Mouse (Mus musculus) kidney, postnatal 10 days (tissue): ENCODE measurements at regions not wholly inside any gene's neighbourhood (a gene's known extent, or its start where the extent isn't known, plus 50 kb on each side); places are given as distances from the start of the nearest gene placed in this dataset.

Source experiments
- DNase-seq: peaks from one replicate; pipeline ENCODE4 v3.0.0; 2021; ENCODE audit warnings: mixed read lengths

DNA sequence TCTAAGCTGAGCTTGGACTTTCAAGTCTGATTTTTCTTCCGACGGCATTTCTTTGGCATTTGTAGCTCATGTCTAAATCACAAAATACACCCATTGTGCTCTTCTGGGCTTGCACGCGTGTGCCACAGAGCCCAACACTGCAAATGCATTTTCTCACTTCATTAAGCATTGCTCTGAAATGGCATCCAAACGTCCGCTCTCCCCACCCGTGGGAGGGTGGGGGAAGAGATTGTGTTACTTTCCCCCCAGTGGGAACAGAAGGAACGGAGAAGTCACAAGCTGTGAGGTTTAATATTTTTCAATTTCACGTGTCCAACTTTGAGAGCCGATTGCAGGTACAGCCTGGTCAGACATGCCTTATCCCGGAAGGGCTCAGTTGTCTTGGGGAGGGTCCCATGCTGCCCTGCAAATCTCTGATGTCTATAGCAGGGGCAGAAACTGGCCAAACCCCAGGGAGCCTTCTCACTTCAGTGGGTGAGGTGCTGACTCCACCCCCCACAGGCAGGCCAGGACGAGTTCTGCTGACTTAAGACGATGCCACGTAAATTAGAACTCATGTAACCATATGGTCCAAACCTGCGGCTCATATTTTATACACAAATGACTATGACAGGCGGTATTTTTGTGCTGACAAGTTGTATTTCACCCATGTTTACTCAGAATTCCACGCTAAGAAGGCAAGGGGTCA is 371.5 kb upstream of the Nfe2l3 start:
- DNase-seq, result no peak

DNA sequence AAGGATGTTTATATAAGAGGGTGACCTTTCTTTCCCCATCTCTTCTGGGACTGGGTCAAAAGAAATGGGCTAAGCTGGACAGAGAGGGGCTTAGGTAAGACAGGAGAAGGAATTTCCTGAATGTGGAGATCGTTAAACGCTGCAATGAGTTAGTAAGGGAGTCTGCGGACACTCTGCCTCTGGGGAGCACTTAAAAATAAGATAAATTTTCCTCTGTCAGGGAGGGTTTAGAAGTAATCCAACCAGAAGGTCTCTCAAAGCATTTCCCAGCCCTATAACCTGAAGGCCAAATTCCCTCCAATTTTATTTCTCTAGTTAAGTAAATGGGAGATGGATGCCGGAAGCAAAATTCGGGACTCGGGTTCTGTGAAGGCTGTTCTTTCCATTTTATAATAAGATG is 367.3 kb upstream of the Nfe2l3 start:
- no peak for DNase-seq

DNA sequence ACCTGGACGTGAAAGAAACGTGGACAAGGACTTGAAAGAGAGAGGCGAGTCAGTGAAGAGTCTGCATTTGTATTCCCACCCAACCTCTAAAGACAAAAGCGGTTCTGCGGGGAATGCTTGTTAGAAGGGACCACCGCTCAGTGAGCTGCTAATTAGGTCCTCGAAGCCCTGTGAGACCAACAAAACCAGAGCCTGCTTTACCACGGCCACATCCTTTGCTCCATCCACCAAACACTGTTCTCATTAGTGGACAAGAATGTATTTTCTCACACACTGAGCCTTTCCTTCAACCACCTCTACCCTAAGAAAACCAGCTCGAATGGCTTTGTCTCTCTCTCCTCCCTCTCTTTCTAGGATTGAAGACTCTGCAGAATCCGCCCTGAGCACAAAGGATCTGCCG is 365.1 kb upstream of the Nfe2l3 start:
- no peak for DNase-seq

DNA sequence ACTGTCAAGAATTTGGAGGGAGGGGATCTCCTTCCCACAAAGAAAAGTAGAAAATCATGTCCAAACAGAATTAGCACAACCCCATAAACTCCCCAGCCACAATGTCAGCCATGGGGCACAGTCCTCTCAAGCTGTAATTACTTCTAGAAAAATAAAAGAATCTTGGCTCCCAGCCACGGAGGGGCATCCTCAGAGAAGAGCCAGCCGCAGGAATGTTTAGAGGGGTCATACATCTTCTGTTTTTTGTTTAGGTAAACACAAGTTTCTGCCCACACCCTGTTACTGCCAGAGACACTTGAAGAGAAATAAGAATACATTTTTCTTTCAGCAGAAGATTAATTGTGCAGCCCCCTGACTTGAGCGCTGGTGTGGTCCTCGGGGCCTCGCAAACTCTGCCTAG is 362.5 kb upstream of the Nfe2l3 start:
- DNase-seq, result no peak

DNA sequence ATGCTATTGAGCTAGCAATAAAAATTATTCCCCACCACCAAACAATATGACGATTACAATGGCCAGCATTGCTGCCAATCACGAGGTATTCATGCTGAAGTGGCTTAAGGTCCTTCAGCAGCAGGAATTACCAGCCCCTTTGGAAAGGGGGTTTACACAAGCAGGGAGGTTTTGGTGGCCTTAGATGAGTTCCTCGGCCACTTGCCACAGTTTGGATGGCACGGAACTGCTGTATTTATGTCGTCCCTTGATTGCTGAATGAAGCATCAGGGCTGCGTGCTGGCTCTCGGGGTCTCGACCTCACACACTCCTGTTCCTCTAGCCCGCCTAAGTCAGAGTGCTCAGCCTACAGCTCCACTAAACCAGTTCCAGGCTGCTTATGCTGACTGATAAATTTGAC is 361.2 kb upstream of the Nfe2l3 start:
- no peak for DNase-seq

DNA sequence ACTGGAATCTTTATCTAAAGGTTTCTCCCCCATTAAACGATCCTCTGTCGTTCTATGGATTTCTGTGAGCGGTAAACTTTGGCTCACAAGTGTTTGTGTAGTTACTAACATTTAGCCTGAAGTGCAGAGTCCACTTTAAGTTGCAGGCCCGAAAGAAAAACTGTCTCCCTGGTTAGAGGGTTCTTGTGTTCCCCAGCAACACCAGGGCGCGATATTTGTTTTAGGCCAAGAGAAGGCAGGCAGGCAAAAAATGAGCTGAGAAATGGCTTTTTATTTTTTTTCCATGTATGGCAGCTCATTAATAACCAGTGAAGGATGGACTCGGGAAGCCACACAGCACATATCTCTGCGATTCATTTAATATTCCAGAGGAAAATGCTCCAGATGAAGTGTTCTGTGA is 357.4 kb upstream of the Nfe2l3 start:
- DNase-seq, result no peak

DNA sequence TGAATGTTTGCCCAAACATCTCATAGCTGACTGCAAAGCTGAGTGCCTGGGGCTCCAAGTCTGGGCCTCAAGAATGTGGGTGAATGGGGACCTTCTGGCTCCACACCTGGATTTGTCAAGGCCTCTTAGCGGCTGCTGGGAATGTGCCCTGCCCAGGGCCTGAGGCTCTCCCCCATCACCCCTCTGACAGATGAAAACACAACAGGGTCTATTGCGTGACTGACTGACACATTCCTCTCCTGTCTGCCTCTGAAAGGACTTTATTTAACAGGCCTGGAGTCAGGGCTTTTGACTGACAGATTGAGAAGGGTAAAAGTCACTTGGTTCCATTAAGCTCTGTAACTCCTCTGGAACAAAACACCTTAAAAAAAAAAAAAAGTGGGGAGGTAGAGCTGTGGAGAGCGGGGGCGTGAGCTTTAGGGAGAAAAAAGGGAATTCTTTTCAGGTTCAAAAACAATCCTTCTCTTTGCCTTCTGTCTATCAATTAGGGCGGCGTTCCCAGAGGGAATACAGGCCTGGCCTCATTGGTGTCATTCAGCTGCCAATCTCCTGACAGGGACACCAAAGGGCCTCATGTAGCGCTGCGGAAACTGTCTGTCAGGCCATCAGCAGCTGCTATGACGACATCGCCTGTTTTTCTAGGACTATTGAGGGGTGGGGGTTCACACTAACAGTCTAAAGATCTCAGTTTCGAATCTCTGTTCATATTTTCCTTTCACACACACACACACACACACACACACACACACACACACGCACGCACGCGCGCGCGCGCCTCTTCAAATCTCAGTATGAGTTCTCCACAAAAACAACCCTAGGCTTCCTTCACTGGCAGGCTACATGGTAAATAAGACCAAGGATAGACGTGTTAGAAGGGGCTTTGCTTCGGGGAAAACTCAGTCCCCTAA is 355.4 kb upstream of the Nfe2l3 start:
- peak; percentile 20 for DNase-seq

DNA sequence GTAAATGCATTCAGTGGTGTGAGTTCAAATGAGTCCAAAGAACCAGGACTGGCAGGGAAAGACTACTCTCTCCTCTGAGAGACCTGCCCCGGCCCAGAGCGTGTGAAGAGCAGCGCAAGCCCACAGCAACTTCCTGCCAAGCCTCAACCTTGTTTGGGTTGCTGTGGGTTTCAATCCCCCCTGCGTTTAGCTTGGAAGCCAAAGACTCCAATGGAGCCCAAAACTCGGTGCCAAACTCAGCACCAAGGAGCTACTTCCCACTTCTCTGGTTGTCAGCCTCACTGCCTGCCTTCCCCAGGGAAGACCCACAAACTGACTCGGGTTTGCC is 354.7 kb upstream of the Nfe2l3 start:
- no peak for DNase-seq

DNA sequence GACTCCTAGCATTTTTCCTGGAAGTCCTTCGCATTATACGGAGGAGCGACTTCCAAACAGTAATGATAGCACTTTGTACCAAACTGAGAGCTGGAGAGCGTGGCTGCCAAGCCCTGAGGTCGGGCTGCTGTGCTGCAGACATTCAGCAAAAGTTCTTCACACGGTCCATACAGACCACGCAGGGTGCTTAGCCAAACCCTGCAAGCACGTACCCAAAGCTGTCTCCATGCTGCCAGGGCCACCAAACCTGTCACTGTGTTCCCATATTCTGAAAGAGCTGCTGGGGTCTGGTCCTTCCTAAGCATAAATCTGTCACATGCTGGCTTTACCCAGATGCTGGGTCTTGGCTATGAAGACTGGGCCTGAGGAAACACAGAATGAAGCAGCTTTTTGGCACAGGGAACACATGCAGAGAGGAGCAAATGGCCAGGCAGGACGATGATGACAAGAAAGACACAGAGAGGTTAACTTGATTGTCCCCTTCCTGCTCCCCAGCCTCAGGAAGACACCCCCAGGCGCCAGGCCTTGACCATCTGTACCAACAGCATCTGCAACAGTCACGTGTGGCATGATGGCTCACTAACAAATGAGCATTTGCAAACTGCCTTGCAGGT is 354.0 kb upstream of the Nfe2l3 start:
- no peak for DNase-seq

DNA sequence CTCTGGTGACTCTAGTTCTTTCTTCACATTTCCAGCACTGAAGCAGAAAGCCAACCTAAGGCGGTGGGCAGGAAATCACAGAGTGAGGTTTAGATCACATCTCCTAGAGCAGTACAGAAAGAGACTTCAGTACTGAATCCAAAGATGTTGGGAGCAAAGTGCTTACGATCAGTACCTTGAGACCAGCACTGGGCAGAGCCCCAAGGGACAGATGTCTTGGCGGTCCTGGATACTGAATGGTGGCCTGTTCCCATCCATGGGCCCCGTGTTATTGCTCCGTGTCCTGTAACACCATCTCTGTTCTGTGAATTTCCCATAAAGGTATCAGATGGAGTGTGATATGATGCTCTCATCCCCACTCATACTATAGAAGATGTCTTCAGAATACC is 353.5 kb upstream of the Nfe2l3 start:
- DNase-seq, result no peak

DNA sequence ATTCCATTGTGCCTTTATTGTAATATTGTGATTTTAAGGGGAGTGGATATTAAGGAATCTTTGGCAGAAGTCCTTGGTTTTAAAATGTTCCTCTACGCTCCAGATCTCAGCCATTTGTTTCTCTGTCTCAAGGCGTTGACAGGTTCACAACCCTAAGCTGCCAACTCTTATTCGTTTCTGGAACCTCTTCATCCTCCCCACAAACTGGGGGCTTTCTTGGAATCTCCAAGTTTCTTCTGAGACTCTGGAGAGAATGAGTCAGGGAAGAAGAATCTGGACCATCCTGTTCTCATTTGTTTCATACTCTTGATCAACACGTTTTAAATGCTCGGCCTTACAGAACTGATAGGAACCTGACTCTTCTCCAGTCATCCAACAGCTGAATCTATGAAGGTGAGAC is 351.4 kb upstream of the Nfe2l3 start:
- DNase-seq, result no peak

DNA sequence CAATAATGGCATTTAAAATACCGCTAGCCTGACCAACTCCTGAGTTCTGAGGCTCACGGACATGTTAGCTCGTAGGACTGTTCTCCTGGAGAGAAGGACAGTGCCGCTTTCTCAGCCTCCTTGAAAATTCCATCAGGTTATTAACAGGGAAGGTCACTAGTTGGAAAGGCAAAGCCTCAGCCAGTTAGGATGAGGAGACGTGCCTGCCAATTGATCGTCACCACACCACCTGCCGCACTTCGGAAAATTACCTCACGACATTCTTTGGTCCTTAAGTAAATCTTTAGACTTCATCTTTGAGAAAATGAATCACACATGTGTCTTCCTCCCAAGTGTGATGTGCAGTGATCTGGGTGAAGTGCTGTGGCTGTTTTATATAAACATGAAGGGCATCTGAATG is 347.8 kb upstream of the Nfe2l3 start:
- no peak for DNase-seq

DNA sequence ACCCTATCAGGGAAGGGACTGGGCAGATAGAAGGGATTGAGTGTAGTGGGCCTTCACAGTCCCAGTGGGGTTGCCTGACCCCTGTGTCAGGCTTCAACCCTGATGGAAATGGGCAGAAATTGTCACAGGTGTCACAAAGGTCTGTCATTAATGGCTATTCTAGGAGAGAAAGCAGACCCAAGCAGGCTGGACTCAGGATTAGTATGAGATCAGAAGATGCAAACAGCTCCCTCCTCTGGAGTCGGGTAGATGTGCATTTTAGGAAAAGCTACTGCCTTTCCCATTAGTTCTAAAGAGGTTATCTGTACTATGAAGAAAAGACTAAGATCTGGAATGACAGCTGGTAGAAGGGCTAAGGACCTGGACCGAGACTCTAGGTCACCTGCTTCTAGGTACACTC is 346.9 kb upstream of the Nfe2l3 start:
- DNase-seq, result no peak

DNA sequence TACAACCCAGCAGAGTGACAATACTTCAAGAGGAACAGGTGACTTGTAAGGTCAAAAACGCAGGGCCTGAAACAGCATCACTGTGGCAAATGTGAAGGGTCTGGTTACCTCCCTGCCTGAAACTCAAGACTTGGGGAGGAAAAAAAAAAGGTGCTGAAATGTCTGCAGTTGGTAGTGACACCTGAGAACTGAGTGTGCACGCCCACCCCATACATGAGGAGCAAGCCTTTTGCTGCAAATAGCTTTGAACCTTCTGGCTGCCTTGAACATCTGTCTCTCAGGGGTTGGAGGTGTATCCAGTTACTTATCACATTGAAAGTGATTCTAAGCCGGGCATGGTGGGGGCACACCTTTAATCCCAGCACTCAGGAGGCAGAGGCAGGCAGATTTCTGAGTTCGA is 346.1 kb upstream of the Nfe2l3 start:
- DNase-seq, result no peak

DNA sequence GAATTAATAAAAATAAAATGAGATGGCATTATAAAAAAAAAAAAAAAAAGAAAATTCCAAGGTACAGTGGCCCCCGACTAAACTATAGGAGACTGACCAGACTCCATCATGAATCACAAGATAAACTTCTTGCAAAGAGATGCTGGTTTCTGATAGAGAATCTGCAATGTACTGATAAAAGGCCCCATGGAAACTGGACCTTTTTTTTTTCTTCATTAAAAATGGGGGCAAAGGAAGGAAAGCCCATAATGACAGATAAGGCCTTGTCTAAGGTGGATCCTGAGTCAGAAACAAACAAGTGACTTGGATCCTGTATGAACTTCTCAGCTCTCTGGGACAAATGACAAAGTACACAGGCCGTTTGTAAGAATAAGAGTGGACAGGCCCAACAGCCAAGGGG is 344.7 kb upstream of the Nfe2l3 start:
- DNase-seq, result no peak

DNA sequence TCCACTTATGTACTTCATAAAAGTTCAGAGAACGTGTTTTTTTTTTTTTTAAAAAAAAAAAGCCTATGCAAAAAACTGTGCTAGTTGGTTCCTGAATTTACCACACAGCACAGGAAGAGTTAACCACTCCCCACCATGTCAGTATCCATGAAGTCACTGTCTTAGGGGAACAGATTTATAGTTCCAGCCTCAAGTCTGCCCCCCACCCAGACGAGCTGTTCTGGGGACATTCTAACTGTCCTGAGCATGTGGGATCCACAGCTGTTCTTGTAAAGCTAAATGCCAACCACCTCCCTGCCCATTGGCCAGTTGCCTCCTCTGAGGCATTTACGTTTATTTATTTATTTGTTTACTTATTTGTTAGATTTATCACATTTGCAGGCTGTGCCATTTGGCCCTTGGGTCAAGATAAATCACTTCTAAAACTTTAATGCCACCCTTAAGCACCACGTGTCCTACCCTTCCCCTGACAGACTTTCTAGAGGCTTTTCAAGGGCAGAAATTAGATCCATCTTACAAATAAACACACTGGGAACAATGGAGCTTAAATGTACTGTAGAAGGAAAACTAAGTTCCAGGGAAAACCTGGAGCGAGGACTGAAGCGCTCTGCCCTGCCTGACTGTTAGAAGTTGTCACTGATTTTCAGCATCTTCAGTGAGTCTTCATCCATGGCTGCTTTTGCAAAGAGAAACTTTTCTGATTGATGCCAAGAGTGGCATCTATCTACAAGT is 343.7 kb upstream of the Nfe2l3 start:
- no peak for DNase-seq

DNA sequence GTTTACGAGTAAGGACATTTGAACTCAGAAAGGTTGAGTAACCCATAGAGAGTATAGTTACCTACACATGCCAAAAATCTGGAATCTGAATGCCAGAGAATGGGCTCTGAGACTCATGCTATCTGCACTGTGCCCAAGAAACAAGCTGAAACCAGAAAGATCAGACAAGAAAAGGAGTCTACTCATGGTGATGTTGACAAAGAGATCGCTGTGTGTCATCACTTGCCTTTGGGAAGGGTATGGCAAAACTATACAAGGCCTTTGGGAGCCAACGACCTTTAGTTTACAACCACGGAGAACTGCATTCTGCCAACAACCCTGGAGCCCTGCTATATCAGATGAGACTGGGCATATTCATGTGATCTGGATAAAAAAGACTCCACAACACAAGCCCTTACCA is 339.3 kb upstream of the Nfe2l3 start:
- no peak for DNase-seq

DNA sequence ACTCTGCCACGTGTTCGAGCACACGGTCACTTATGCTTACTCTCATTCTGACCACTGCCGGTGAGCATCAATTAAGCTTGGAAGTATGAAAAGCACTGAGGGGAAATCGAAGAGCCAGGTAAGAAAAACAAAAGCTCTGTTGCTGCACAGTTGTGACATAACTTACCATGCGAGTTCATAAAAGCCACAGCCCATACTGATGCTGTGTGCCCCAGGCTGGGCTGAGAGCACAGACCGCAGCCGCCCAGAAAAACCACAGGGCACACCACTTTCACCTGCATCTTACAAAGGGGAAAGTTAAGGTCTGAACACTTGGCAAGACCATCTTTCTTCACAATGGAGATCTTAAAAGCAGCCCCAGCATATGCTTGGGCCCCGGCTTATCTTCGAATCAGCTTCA is 338.2 kb upstream of the Nfe2l3 start:
- DNase-seq, result no peak

DNA sequence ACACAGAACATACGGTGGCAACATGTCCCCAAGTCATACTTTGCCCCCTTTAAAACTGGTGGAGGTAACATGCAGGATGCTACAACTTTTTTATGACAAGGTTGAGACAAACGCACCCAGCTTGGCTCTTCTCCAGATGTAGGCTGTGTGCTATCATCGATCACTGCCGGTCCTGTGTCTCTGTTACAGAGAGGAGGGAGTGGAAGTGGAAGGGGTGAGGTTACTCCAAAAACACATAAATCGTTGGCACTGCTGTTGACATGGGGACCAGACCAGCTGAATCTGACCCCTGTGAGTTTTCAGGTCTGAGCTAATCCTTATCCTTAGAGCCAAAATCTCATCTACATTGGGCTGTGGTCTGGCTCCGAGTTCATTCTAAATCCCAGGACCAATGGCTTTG is 335.0 kb upstream of the Nfe2l3 start:
- no peak for DNase-seq

DNA sequence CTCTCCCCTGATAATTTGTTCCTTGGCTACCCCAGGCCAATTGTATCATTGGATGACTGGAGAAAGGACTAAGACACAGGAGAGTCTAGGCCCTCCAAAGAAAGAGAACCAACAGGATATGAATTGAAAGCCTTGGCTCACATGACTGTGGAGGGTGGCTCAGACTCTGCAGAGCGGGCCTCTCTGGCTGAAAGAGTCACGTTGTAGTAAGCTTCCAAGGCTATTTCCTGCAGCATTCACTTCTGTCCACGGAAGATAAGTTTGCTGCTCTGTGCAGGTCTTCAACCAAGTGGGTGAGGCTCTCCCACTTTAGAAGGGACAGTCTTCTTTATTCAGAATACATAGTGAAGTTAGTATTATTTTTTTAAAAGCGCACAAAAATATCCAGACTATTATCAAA is 332.1 kb upstream of the Nfe2l3 start:
- no peak for DNase-seq

DNA sequence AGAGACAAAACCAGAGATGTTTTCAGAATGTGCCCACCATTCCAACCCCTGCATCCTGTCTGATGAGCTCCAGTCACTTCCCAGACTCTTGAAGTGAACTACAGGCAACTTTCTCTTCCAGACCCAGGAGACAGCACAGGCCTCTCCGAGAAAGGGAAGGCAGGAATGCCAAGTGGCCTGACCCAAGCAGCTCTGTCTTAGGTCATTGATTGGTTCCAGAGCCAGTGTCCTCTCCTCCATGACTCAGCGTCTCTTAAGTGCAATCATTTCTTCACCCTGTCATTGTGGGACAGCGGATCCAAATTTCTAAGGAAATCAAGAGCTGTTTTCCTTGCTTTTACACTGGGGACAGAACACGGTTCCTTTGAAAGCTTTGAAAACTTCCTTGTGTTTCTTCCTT is 329.2 kb upstream of the Nfe2l3 start:
- no peak for DNase-seq

DNA sequence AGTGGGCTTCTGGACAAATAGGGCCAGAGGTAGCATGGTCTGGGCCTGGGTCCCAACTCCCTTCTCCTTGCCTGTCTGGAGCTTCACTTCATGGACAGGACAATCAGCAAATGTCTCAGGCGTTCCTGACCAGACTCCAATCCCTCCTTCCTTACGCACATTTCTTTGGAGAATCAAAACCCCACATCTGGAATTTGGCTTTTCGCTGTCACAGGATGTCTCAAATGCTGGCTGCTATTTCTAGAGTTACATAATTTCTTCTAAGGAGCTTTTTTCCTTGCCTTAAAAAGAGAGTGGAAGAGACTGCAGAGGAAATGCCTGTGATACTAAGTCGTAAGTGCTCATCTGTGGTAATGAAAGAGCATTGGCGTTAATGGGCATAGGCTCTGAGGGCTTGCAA is 328.1 kb upstream of the Nfe2l3 start:
- no peak for DNase-seq

DNA sequence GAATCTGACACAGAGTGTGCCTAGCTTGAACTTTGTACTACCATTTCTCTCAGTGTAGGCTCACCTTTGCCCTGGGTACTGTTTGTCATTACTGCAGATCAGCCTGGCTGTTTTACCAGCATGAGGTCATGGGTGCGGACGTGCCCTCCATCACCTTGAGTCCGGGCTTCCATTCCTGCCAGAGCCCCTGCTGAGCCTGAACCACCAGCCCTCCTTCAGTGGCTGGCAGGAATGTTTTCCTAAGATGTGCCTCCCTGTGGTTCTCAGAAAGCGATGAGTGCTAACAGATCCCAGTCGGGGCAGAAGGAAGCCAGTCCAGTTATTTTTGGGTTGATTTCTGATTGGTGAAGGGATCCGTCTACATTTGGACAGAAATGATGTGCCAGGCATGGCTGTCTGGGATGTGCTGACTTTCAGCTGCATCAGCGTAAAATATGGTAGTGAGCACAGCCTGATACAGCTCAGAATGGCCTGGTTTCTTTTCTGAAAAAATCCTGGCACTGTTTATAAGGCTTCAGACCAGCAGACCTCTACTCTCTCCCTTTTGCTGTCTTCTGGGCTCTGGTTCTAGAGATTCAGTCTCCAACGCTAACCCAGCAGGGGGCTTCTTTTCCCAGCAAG is 324.0 kb upstream of the Nfe2l3 start:
- DNase-seq, result no peak
